6 mouse cellular contexts compared by ENCODE assay signal in genomic region chr12:115091460-115091859, GRCm38 (mm10).
DNase-seq lines count a peak whose midpoint lies in the region; ATAC-seq lines count a peak whose summit lies in the region.

No protein-coding gene starts in this region.

- DNase-seq in CD4-positive, CD25-positive, alpha-beta regulatory T cell, adult 2 months (ENCODE audit: low read depth, low spot score): peak; percentile 62
- DNase-seq in induced T-regulatory cell, adult 2 months (ENCODE audit: low read depth): peak; percentile 43
- DNase-seq in thymus, postnatal 14 days: peak; percentile 12

- ATAC-seq in activated CD4-positive, CD25-positive, alpha-beta regulatory T cell, adult 4 months: peak; percentile 52
- peak; percentile 83 for ATAC-seq in megakaryocyte, adult 5-6 weeks (ENCODE audit: poor library complexity, severe bottlenecking)
- 0 out of 2 replicates have a peak, but pooled peaks have one; percentile 41 for ATAC-seq in neutrophil, adult 5-6 weeks (ENCODE audit: extremely low read depth, insufficient number of reproducible peaks, low FRiP score, poor library complexity, severe bottlenecking)

Comparison
In these comparisons a context has a peak if more than half of its experiments do, and no peak if none do; other contexts are left out.
1. Peak in every context shown above with its lines: DNase-seq and ATAC-seq.
2. DNase-seq: peak in every context shown above with its lines; median percentile 62 in CD4-positive, CD25-positive, alpha-beta regulatory T cell, adult 2 months; 43 in induced T-regulatory cell, adult 2 months; 12 in thymus, postnatal 14 days.